10 mouse cellular contexts compared by ENCODE assay signal in genomic region chr2:13357885-13358552, GRCm38 (mm10).
DNase-seq lines count a peak whose midpoint lies in the region; ATAC-seq and TF ChIP-seq lines count a peak whose summit lies in the region.
"Had no signal": no experiment of that assay in that cellular context is flagged by ENCODE, and none has a peak within 500 bp of the region (broad histone marks: within the 10 kb centered on the region; RNA-seq: fewer than 3 reads in every experiment).

No protein-coding gene starts in this region.

- WGBS in heart, postnatal 0 days, result 73% methylated on average over 7 of the region's 7 CpGs
- 49% methylated on average over 7 of the region's 7 CpGs for WGBS in embryonic facial prominence, embryonic 14.5 days
- 72% methylated on average over 7 of the region's 7 CpGs for WGBS in limb, embryonic 10.5 days

- peak; percentile 1 for DNase-seq in heart, postnatal 0 days (ENCODE audit: low spot score)
- DNase-seq in heart, adult 8-10 months (ENCODE audit: low spot score), result no peak
- peak; percentile 49 for DNase-seq in NIH3T3 (ENCODE audit: low read depth)
- peak; percentile 77 for DNase-seq in embryonic facial prominence, embryonic 14.5 days (ENCODE audit: low spot score)
- peak; percentile 51 for DNase-seq in lung, postnatal 36 days
- no peak for DNase-seq in limb, embryonic 10.5 days (ENCODE audit: low spot score)
- DNase-seq in liver, result no peak
- DNase-seq: gastrocnemius, postnatal 10 days; right cerebral cortex, postnatal 25 days had no signal

- no peak overlapping the region for H3K4me2 ChIP-seq in heart, postnatal 0 days (ENCODE audit: low read depth, low read length)
- H3K4me2 ChIP-seq in embryonic facial prominence, embryonic 14.5 days (ENCODE audit: low read depth, low read length), result no peak overlapping the region
- H3K4me2 ChIP-seq: limb, embryonic 15.5 days had no signal

- no peak overlapping the region for H3K4me3 ChIP-seq in heart, postnatal 0 days (ENCODE audit: low read depth, low read length)
- H3K4me3 ChIP-seq in embryonic facial prominence, embryonic 14.5 days (ENCODE audit: low read depth, low read length), result no peak overlapping the region
- no peak overlapping the region for H3K4me3 ChIP-seq in limb, embryonic 10.5 days
- H3K4me3 ChIP-seq: limb, embryonic 15.5 days had no signal

- H3K36me3 ChIP-seq in heart, postnatal 0 days (replicated peaks; ENCODE audit: control insufficient read depth, insufficient read depth, low read length), result no peaks in the 10 kb centered on the region
- H3K36me3 ChIP-seq in embryonic facial prominence, embryonic 14.5 days (ENCODE audit: control insufficient read depth, insufficient read depth, low read length), result no peaks in the 10 kb centered on the region
- no peaks in the 10 kb centered on the region for H3K36me3 ChIP-seq in limb, embryonic 10.5 days
- H3K36me3 ChIP-seq: limb, embryonic 15.5 days had no signal

- H3K9me3 ChIP-seq in heart, postnatal 0 days (replicated peaks; ENCODE audit: control insufficient read depth, low read length), result no peaks in the 10 kb centered on the region
- no peaks in the 10 kb centered on the region for H3K9me3 ChIP-seq in embryonic facial prominence, embryonic 14.5 days (ENCODE audit: control insufficient read depth, low read length)
- no peaks in the 10 kb centered on the region for H3K9me3 ChIP-seq in limb, embryonic 10.5 days (replicated peaks)
- H3K9me3 ChIP-seq: limb, embryonic 15.5 days had no signal

- no peaks in the 10 kb centered on the region for H3K4me1 ChIP-seq in heart, postnatal 0 days (ENCODE audit: control insufficient read depth, insufficient read depth)
- 0 out of 2 replicates have a peak, but pooled peaks cover 3% of the 10 kb centered on the region for H3K4me1 ChIP-seq in embryonic facial prominence, embryonic 14.5 days (ENCODE audit: control insufficient read depth, insufficient read depth, low read length)
- peaks cover 5% of the 10 kb centered on the region; the same call in 1 of the 2 replicates for H3K4me1 ChIP-seq in limb, embryonic 10.5 days

- H3K27ac ChIP-seq in heart, postnatal 0 days (ENCODE audit: low read depth), result no peak overlapping the region
- H3K27ac ChIP-seq in embryonic facial prominence, embryonic 14.5 days (replicated peaks; ENCODE audit: low read depth, low read length), result no peak overlapping the region
- no peak overlapping the region for H3K27ac ChIP-seq in limb, embryonic 10.5 days
- H3K27ac ChIP-seq: limb, embryonic 15.5 days had no signal

- H3K27me3 ChIP-seq in heart, postnatal 0 days (ENCODE audit: control insufficient read depth, insufficient read depth, low read length), result no peaks in the 10 kb centered on the region
- no peaks in the 10 kb centered on the region for H3K27me3 ChIP-seq in embryonic facial prominence, embryonic 14.5 days (replicated peaks; ENCODE audit: control insufficient read depth, insufficient read depth, low read length)
- H3K27me3 ChIP-seq in limb, embryonic 10.5 days (ENCODE audit: low read depth, poor library complexity, severe bottlenecking), result no peaks in the 10 kb centered on the region
- H3K27me3 ChIP-seq: limb, embryonic 15.5 days had no signal

- no peak for ATAC-seq in heart, postnatal 0 days (ENCODE audit: insufficient read depth, low read depth)
- ATAC-seq in embryonic facial prominence, embryonic 14.5 days (ENCODE audit: low read depth), result no peak

- TF ChIP-seq CTCF in heart, postnatal 0 days (IDR thresholded peaks at IDR 0.05; ENCODE audit: low read depth), result no peak

- no peak overlapping the region for H3K9ac ChIP-seq in heart, postnatal 0 days (replicated peaks; ENCODE audit: low read depth, low read length)
- H3K9ac ChIP-seq in embryonic facial prominence, embryonic 14.5 days (ENCODE audit: low read depth, low read length), result no peak overlapping the region
- H3K9ac ChIP-seq: limb, embryonic 15.5 days had no signal

- no peak for TF ChIP-seq EP300 in heart, postnatal 0 days (IDR thresholded peaks at IDR 0.05; ENCODE audit: low read depth)

Comparison
In these comparisons a context has a peak if more than half of its experiments do, and no peak if none do; other contexts are left out.
1. DNase-seq: peak in heart, postnatal 0 days (single experiment), NIH3T3 (single experiment), embryonic facial prominence, embryonic 14.5 days (single experiment) and lung, postnatal 36 days (single experiment); none in heart, adult 8-10 months (single experiment), limb, embryonic 10.5 days (single experiment) and liver (single experiment).